Mouse (Mus musculus): Measurements from ENCODE around the gene Olfr995. TPM values are rescaled to one million over a fixed set of nuclear protein-coding genes. Genes with fewer than 3 reads are reported as not detected.

Olfr995 gene
- polyA plus RNA-seq (2015; fragmentation: Nextera tagmentation; extraction: Ambion mirVana) = not detected in 2 replicates

DNA sequence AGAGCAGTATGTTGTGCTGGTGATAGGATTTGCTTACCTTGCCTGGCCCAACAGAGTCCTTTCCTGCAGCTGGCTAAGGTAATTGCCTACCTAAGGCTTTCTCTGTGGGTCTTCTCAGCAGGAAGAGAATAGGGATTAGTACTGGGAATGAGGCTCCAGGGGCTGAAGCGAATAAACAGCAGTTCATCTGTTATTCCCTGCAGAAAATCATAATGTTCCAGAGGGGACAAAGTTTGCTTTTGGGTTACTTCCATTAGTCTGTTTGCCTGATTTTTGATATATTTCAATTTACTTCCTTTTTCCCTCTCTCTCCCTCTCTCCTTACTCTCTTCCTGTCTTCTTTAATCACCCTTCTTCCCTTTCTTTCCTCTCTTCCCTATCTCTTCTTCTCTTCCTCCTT lies at the start of gene Olfr995:
Gene Olfr995, minus strand, starts transcription at position 101 of the 400 bp plus-strand sequence.

DNA sequence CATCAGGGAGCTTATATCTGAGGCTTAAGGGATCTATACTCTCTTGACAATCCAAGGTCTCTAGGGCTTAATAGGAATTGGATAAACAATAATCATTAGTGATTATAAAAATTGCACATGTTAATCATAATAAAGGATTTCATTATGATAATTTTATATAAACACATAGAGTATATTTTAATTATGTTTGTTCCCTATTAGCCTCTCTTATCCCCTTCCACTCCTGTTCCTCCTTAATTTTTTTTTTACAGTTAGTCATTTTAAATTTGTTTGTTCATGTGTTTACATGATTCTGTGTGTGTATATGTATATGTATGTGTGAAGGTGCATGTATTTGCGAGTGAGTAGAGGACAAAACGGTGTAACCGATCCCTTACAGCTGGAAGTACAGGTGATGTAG lies 7.1 kb downstream of the Olfr995 start, which contains the start of gene Olfr994:
Gene Olfr994, minus strand, starts transcription at position 101 of the 400 bp plus-strand sequence.

DNA sequence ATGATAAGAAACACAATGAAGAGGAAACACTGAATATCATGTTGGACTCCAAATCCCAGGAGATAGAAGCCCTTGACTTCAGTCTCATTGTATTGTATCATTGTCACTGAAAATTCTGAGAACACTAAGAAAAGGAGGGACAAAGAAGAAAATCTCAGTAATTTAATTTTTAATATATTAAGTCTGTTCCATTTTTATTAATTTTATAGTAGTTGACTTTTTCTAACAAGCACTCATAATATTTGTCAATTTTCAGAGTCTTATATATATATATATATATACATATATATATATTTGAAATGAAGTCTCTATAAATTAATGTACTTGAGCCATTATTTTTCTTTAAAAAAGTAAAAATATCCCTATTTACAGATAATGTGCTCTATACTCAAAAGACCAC lies 28.7 kb downstream of the Olfr995 start, which contains the start of gene Olfr993:
Gene Olfr993, minus strand, starts transcription at position 101 of the 400 bp plus-strand sequence.

DNA sequence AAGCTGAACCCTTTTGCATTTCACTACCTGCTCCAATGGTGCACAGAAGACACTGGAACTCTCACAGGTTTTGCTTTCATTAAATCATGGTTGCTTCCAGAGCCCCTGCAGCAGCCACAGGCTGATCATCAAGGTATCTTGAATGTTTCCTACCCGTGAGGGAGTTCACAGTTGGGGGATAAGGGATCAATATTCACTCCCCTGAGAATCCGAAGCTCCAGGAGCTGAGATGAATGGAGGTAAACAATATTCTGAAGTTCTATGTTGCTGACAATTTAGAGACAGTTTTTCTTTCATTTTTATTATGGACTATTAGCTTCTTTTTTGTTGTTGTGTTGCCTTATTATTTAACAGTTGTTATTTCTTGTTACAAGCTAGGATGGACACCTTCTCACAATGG lies 34.1 kb downstream of the Olfr995 start, which contains the start of gene Olfr992:
Gene Olfr992, minus strand, starts transcription at position 101 of the 400 bp plus-strand sequence.

Other genes with a start within 250 kb of the Olfr995 start
- 14.3 and 16.2 TPM in 2 replicates for gene Lrrc55, start 246.4 kb downstream of the Olfr995 start, polyA plus RNA-seq (2015; fragmentation: Nextera tagmentation; extraction: Ambion mirVana)
- not detected in 2 replicates for gene Olfr987, start 104.3 kb downstream of the Olfr995 start, polyA plus RNA-seq (2015; fragmentation: Nextera tagmentation; extraction: Ambion mirVana)
- gene Olfr988, start 80.4 kb downstream of the Olfr995 start, polyA plus RNA-seq (2015; fragmentation: Nextera tagmentation; extraction: Ambion mirVana) = not detected in 2 replicates
- not detected in 2 replicates for gene Olfr992, start 34.2 kb downstream of the Olfr995 start, polyA plus RNA-seq (2015; fragmentation: Nextera tagmentation; extraction: Ambion mirVana)
- gene Olfr993, start 28.8 kb downstream of the Olfr995 start, polyA plus RNA-seq (2015; fragmentation: Nextera tagmentation; extraction: Ambion mirVana) = not detected in 2 replicates
- not detected in 2 replicates for gene Olfr994, start 7.2 kb downstream of the Olfr995 start, polyA plus RNA-seq (2015; fragmentation: Nextera tagmentation; extraction: Ambion mirVana)
- gene 4833423E24Rik, start 75.4 kb upstream of the Olfr995 start, polyA plus RNA-seq (2015; fragmentation: Nextera tagmentation; extraction: Ambion mirVana) = 3.3 and 3.7 TPM in 2 replicates
- gene Olfr996, start 135.6 kb upstream of the Olfr995 start, polyA plus RNA-seq (2015; fragmentation: Nextera tagmentation; extraction: Ambion mirVana) = not detected in 2 replicates
- not detected in 2 replicates for gene Olfr998, start 145.3 kb upstream of the Olfr995 start, polyA plus RNA-seq (2015; fragmentation: Nextera tagmentation; extraction: Ambion mirVana)
- gene Olfr1000, start 168.3 kb upstream of the Olfr995 start, polyA plus RNA-seq (2015; fragmentation: Nextera tagmentation; extraction: Ambion mirVana) = not detected in 2 replicates
- not detected in 2 replicates for gene Olfr1002, start 207.1 kb upstream of the Olfr995 start, polyA plus RNA-seq (2015; fragmentation: Nextera tagmentation; extraction: Ambion mirVana)
- not detected in 2 replicates for gene Olfr154, start 220.8 kb upstream of the Olfr995 start, polyA plus RNA-seq (2015; fragmentation: Nextera tagmentation; extraction: Ambion mirVana)
- gene Olfr1006, start 235.1 kb upstream of the Olfr995 start, polyA plus RNA-seq (2015; fragmentation: Nextera tagmentation; extraction: Ambion mirVana) = not detected in 2 replicates
- gene Olfr1008, start 245.8 kb upstream of the Olfr995 start, polyA plus RNA-seq (2015; fragmentation: Nextera tagmentation; extraction: Ambion mirVana) = not detected in 2 replicates

Data from neural tube, postnatal 0 days (tissue).